Mouse (Mus musculus) olfactory bulb, adult 2 months (tissue): ENCODE data around the gene Rps12-ps3.

Source experiments
- CTCF ChIP-seq: fragments of 200-500 bp; IDR thresholded peaks from 2 replicates; pipeline ENCODE4 v1.5.1; 2012; ENCODE audit warnings: low read depth, mild to moderate bottlenecking, low read length, moderate library complexity; ENCODE audit not compliant: insufficient read depth
- POLR2A ChIP-seq: fragments of 200-500 bp; IDR thresholded peaks from 2 replicates; pipeline ENCODE4 v1.6.1; 2012; ENCODE audit warnings: mild to moderate bottlenecking, low read depth, low read length, moderate library complexity; ENCODE audit not compliant: insufficient read depth

GRCm38 (mm10) chr19:59321990-59322389 lies at the start of gene Rps12-ps3:
- TF ChIP-seq CTCF = no peak
- TF ChIP-seq POLR2A = no peak
